Mouse (Mus musculus): ENCODE measurements around the gene Pld3. TPM values are rescaled to one million over a fixed set of nuclear protein-coding genes. Genes with fewer than 3 reads are reported as not detected.

Gene Pld3
- polyA plus RNA-seq, 1 experiment from 2014 or later: 57.4 TPM

DNA sequence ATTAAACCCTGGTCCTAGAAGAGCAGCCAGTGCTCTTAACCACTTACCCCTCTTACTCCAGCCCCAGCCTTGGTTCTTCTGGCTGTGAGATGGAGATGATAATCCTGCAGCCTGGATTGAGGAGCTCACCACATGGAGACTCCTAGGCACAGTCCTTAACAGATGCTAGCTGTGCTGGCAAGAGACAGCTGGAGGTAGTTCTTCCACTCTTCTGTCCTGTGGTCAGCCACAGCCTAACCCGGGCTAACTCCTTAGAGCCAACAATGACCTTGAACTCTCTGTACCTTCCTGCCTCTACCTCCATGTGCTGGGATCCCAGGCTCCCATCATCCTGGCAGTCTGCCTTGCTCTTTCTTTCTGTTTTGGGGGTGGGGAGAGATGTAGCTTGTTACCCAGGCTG is 8.0 kb upstream of the Pld3 start:
- H3K9ac ChIP-seq: no peak overlapping the region
- no peak overlapping the region for H3K4me2 ChIP-seq
- TF ChIP-seq CTCF (IDR thresholded peaks at IDR 0.05; ENCODE audit: low read depth): no peak
- ATAC-seq (ENCODE audit: insufficient read depth) (no peak), DNase-seq (no peak)
- H3K4me3 ChIP-seq (ENCODE audit: low read depth, low read length): no peak overlapping the region
- H3K36me3 ChIP-seq (ENCODE audit: insufficient read depth): peaks cover 65% of the 10 kb centered on the region
- H3K27ac ChIP-seq (ENCODE audit: low read depth): no peak overlapping the region
- no peaks in the 10 kb centered on the region for H3K27me3 ChIP-seq (ENCODE audit: insufficient read depth, low read length)
- no peaks in the 10 kb centered on the region for H3K9me3 ChIP-seq (ENCODE audit: low read depth, low read length)
- 87% methylated on average over 1 of the region's 1 CpGs for WGBS
- no peaks in the 10 kb centered on the region for H3K4me1 ChIP-seq (ENCODE audit: insufficient read depth)

DNA sequence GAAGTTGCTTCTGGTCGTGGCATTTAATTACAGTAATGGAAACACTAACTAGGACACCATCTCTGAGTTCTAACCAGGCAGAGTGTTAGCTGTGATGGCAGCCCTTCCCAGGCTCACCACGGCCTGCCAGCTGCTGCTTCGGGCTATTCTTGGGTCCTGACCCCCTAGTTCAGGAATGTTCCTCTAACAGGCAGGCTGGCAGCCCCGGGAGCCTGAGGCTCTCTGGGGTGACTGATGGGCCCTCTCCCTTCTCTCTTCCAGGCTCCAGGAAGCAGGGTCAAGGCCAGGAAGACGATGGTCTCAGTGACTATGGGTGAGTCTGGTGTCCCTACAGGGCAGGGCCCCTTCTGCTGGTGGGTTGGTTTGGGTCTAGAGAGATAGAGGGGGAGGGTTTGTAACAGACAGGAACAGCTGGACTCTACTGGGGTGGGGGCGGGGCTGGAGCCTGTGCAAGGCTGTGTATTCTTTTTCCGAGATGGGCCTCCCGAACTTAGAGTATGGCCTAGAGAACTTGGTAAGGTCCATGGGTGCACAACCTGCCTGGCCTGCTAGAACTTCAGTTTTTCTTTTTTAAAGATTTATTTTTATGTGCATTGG is 7.4 kb upstream of the Pld3 start:
- H3K4me2 ChIP-seq: no peak overlapping the region
- no peak overlapping the region for H3K4me3 ChIP-seq (ENCODE audit: low read depth, low read length)
- no peaks in the 10 kb centered on the region for H3K27me3 ChIP-seq (ENCODE audit: insufficient read depth, low read length)
- H3K9ac ChIP-seq: no peak overlapping the region
- no peak for DNase-seq
- no peaks in the 10 kb centered on the region for H3K4me1 ChIP-seq (ENCODE audit: insufficient read depth)
- 55% methylated on average over 8 of the region's 8 CpGs for WGBS
- no peaks in the 10 kb centered on the region for H3K9me3 ChIP-seq (ENCODE audit: low read depth, low read length)
- ATAC-seq (ENCODE audit: insufficient read depth): no peak
- no peak overlapping the region for H3K27ac ChIP-seq (ENCODE audit: low read depth)
- no peak for TF ChIP-seq CTCF (IDR thresholded peaks at IDR 0.05; ENCODE audit: low read depth)
- H3K36me3 ChIP-seq (ENCODE audit: insufficient read depth): peaks cover 66% of the 10 kb centered on the region

DNA sequence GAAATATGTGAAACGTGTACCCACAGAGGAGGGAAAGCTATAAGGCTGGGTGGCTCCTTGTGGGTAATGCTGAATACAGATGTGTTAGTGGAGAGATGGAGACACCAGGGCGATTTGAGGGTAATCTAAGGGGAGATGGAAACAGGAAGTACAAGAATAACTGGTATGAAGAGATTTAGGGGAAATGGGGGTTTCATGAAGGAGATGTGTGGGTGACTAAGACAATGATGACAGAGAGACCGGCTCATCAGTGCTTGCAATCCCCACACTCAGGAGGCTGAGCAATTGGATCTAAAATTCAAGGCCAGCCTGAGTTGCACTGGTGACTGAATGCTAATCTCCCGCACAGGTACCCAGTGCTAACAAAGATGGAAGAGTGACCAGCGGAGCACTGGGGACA is 948 bp downstream of the Pld3 start:
- Histone ChIP-seq H3K9ac (peak overlapping the region; percentile 51), H3K4me2 (peak overlapping the region; percentile 85), H3K4me1 (ENCODE audit: insufficient read depth) (no peaks in the 10 kb centered on the region), H3K27me3 (ENCODE audit: insufficient read depth, low read length) (no peaks in the 10 kb centered on the region), H3K9me3 (ENCODE audit: low read depth, low read length) (no peaks in the 10 kb centered on the region), H3K27ac (ENCODE audit: low read depth) (no peak overlapping the region), H3K36me3 (ENCODE audit: insufficient read depth) (peaks cover 18% of the 10 kb centered on the region; the same call in 1 of the 2 replicates), H3K4me3 (ENCODE audit: low read depth, low read length) (peak overlapping the region; percentile 85)
- DNase-seq (no peak), ATAC-seq (ENCODE audit: insufficient read depth) (no peak)
- WGBS: 47% methylated on average over 5 of the region's 5 CpGs
- no peak for TF ChIP-seq CTCF (IDR thresholded peaks at IDR 0.05; ENCODE audit: low read depth)

DNA sequence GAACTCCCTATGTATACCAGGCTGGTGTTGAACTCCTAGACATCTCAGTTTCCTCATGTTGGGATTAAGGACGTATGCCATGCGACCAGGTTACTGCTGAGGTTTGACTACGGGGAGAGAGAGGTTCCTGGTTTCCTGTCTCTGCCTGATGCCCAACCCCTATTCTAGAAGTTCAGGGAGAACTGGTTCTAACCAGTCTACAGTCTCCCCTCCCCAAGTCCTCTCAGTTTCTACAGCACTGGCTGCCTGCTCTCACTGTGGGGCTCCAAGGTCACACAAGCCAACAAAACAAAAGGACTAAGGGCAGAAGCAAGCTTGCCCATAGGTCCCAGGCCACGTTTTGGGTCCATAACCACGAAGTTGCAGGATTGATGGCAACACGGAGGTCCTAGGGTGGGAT is 3.4 kb downstream of the Pld3 start:
- no peaks in the 10 kb centered on the region for H3K36me3 ChIP-seq (ENCODE audit: insufficient read depth)
- ATAC-seq (ENCODE audit: insufficient read depth) (no peak), DNase-seq (no peak)
- TF ChIP-seq CTCF (IDR thresholded peaks at IDR 0.05; ENCODE audit: low read depth): no peak
- H3K9ac ChIP-seq: no peak overlapping the region
- H3K9me3 ChIP-seq (ENCODE audit: low read depth, low read length): no peaks in the 10 kb centered on the region
- 72% methylated on average over 6 of the region's 6 CpGs for WGBS
- no peak overlapping the region for H3K4me2 ChIP-seq
- no peak overlapping the region for H3K27ac ChIP-seq (ENCODE audit: low read depth)
- no peak overlapping the region for H3K4me3 ChIP-seq (ENCODE audit: low read depth, low read length)
- no peaks in the 10 kb centered on the region for H3K27me3 ChIP-seq (ENCODE audit: insufficient read depth, low read length)
- no peaks in the 10 kb centered on the region for H3K4me1 ChIP-seq (ENCODE audit: insufficient read depth)

DNA sequence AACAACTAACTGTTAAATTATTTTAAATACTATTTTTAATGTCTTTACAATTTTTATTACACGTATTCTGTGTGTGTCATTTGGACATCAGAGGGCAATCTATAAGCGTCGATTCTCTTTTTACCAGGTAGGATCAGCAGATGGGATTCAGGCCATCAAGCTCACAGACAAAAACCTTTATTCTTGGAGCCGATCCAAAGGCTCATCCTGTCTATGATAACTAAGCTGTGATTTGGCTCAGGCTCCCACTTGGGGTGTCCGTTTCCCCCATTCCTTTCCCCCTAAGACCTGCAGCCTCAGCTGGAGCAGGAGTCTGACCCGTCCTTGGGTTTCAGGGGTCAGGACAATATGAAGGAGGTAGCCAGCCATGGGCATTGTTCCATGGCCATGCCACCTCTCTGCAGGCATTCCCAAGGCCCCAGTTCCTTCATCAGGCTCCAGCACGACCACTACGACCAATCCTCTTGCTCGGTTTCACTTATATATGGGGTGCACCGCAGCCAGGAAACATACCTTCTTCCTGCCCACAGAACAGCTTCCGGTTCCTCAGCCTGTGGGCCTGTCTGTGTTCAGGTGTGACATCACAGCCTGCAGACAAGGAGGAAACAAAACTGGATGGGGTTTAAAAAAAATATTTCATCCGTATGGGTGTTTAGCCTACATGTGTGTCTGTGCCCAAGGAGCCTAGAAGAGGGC is 8.2 kb downstream of the Pld3 start:
- Histone ChIP-seq H3K9ac (no peak overlapping the region), H3K4me3 (ENCODE audit: low read depth, low read length) (no peak overlapping the region), H3K27ac (ENCODE audit: low read depth) (no peak overlapping the region), H3K36me3 (ENCODE audit: insufficient read depth) (0 out of 2 replicates have a peak, but pooled peaks cover 6% of the 10 kb centered on the region), H3K4me1 (ENCODE audit: insufficient read depth) (no peaks in the 10 kb centered on the region), H3K9me3 (ENCODE audit: low read depth, low read length) (no peaks in the 10 kb centered on the region), H3K4me2 (no peak overlapping the region), H3K27me3 (ENCODE audit: insufficient read depth, low read length) (no peaks in the 10 kb centered on the region)
- DNase-seq (peak; percentile 10), ATAC-seq (ENCODE audit: insufficient read depth) (no peak)
- 69% methylated on average over 12 of the region's 12 CpGs for WGBS
- no peak for TF ChIP-seq CTCF (IDR thresholded peaks at IDR 0.05; ENCODE audit: low read depth)

DNA sequence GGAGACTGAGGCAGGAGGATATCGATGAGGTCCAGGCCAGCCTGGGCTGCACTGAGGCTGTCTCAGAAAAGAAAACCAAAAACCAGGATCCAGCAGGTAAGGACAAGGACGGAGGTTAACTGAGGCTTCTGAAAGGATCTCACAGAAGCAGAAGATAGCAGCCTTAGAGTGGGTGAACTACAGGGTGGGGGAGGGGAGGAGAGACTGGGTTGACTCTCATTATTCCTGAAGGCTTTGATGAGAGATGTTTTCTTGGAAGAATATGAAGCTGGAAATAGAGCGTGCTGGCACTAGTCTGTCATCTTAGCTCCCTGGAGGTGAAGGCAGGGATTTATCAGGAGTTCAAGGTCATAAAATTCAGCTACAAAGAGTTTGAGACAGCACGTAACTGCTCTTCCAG is 9.2 kb downstream of the Pld3 start:
- H3K27me3 ChIP-seq (ENCODE audit: insufficient read depth, low read length): no peaks in the 10 kb centered on the region
- H3K9ac ChIP-seq: no peak overlapping the region
- no peaks in the 10 kb centered on the region for H3K4me1 ChIP-seq (ENCODE audit: insufficient read depth)
- TF ChIP-seq CTCF (IDR thresholded peaks at IDR 0.05; ENCODE audit: low read depth): no peak
- H3K27ac ChIP-seq (ENCODE audit: low read depth): no peak overlapping the region
- no peak overlapping the region for H3K4me3 ChIP-seq (ENCODE audit: low read depth, low read length)
- H3K36me3 ChIP-seq (ENCODE audit: insufficient read depth): 0 out of 2 replicates have a peak, but pooled peaks cover 13% of the 10 kb centered on the region
- no peak for ATAC-seq (ENCODE audit: insufficient read depth)
- no peak for DNase-seq
- H3K9me3 ChIP-seq (ENCODE audit: low read depth, low read length): no peaks in the 10 kb centered on the region
- 84% methylated on average over 4 of the region's 4 CpGs for WGBS
- H3K4me2 ChIP-seq: no peak overlapping the region

DNA sequence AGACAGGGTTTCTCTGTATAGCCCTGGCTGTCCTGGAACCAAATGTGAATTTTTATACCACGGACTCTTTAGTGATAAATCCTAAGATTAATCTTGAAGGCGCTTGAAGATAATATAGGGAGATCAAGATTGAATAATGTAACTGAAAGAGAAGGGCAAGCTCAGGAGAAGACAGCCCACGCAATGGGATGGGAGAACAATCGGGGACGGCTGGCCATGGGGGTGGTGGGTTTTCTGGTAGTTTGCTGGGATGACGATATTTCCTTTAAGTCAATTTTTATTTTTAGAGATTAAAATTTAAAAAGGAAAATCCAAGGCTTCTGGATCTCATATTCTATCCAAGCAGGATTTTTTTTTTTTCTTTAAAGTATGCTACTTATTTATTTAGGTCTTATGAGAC is 10.0 kb downstream of the Pld3 start:
- Histone ChIP-seq H3K4me2 (peak overlapping the region; percentile 89), H3K9ac (peak overlapping the region; percentile 68), H3K4me3 (ENCODE audit: low read depth, low read length) (peak overlapping the region; percentile 47), H3K36me3 (ENCODE audit: insufficient read depth) (0 out of 2 replicates have a peak, but pooled peaks cover 14% of the 10 kb centered on the region), H3K27ac (ENCODE audit: low read depth) (0 out of 2 replicates have a peak overlapping the region, but pooled peaks have one; percentile 4), H3K9me3 (ENCODE audit: low read depth, low read length) (no peaks in the 10 kb centered on the region), H3K27me3 (ENCODE audit: insufficient read depth, low read length) (no peaks in the 10 kb centered on the region), H3K4me1 (ENCODE audit: insufficient read depth) (no peaks in the 10 kb centered on the region)
- WGBS: 34% methylated on average over 6 of the region's 6 CpGs
- TF ChIP-seq CTCF (IDR thresholded peaks at IDR 0.05; ENCODE audit: low read depth): no peak
- ATAC-seq (ENCODE audit: insufficient read depth) (peak; percentile 35), DNase-seq (no peak)

Measured in lung, embryonic 14.5 days (tissue).